Mouse (Mus musculus): ENCODE results near the gene Ppp1r12b.

- no peak for TF ChIP-seq CTCF (IDR thresholded peaks at IDR 0.05; ENCODE audit: low read depth)
- TF ChIP-seq EP300 (optimal IDR thresholded peaks at IDR 0.05), result no peak
These were observed 39.7 kb upstream of the Ppp1r12b start for GRCm38 (mm10) chr1:134995437-134995836.
